Comparison of ENCODE assay signal across 9 mouse cellular contexts in genomic region chr7:118766119-118766833, GRCm38 (mm10). TPM values are rescaled to one million over a fixed set of nuclear protein-coding genes. Genes with fewer than 3 reads are reported as not detected.
DNase-seq lines count a peak whose midpoint lies in the region; ATAC-seq and TF ChIP-seq lines count a peak whose summit lies in the region.
"Had no signal": no experiment of that assay in that cellular context is flagged by ENCODE, and none has a peak within 500 bp of the region (broad histone marks: within the 10 kb centered on the region; RNA-seq: fewer than 3 reads in every experiment).

No protein-coding gene starts in this region.

- TF ChIP-seq EP300 in liver, embryonic 14.5 days (IDR thresholded peaks at IDR 0.05; ENCODE audit: low read depth), result no peak

- TF ChIP-seq CTCF in liver, embryonic 14.5 days (IDR thresholded peaks at IDR 0.05; ENCODE audit: low read depth), result peak; percentile 91

- ATAC-seq in liver, embryonic 14.5 days (ENCODE audit: insufficient read depth), result no peak
- ATAC-seq in neural tube, embryonic 15.5 days (ENCODE audit: low FRiP score), result peak; percentile 68

- 57% methylated on average over 18 of the region's 18 CpGs for WGBS in liver, embryonic 14.5 days (ENCODE audit: insufficient replicate concordance)
- WGBS in neural tube, embryonic 15.5 days, result 39% methylated on average over 18 of the region's 18 CpGs

- no peaks in the 10 kb centered on the region for H3K4me1 ChIP-seq in liver, embryonic 14.5 days (replicated peaks; ENCODE audit: control insufficient read depth in 2 of 2, insufficient read depth in 2 of 2, low read length in 1 of 2)
- H3K4me1 ChIP-seq in neural tube, embryonic 15.5 days, result peaks cover 8% of the 10 kb centered on the region
- H3K4me1 ChIP-seq: limb, embryonic 13.5 days had no signal

- H3K9me3 ChIP-seq in liver, embryonic 14.5 days (ENCODE audit: control insufficient read depth, low read length), result no peaks in the 10 kb centered on the region
- H3K9me3 ChIP-seq in neural tube, embryonic 15.5 days (replicated peaks), result no peaks in the 10 kb centered on the region
- H3K9me3 ChIP-seq: limb, embryonic 13.5 days had no signal

- peak; percentile 74 for DNase-seq in CD4-positive helper T cell, adult 2 months (ENCODE audit: low read depth, low spot score)
- peak; percentile 51 for DNase-seq in Muller cell, postnatal 12 days (ENCODE audit: inconsistent ontology term)
- DNase-seq in cerebellum, postnatal 10 days, result peak; percentile 93 to 94
- DNase-seq in frontal cortex, postnatal 36 days (ENCODE audit: low spot score in 2 of 2), result peak; percentile 56 to 78
- peak; percentile 81 for DNase-seq in kidney, postnatal 10 days
- DNase-seq in liver, embryonic 14.5 days (ENCODE audit: low read depth in 3 of 3, low spot score in 3 of 3), result peak in 2 of 3 experiments; percentile 33 to 37
- peak; percentile 36 for DNase-seq in yolk sac, embryonic 10.5 days (ENCODE audit: low spot score)

- no peaks in the 10 kb centered on the region; the same call in 1 of the 2 replicates for H3K36me3 ChIP-seq in liver, embryonic 14.5 days (replicated peaks; ENCODE audit: control insufficient read depth, insufficient read depth, low read depth)
- H3K36me3 ChIP-seq in neural tube, embryonic 15.5 days, result peaks cover 47% of the 10 kb centered on the region

- H3K4me3 ChIP-seq in liver, embryonic 14.5 days (ENCODE audit: insufficient read depth in 1 of 2, low read depth in 2 of 2, low read length in 2 of 2), result no peak overlapping the region
- H3K4me3 ChIP-seq in neural tube, embryonic 15.5 days (replicated peaks), result no peak overlapping the region
- H3K4me3 ChIP-seq: limb, embryonic 13.5 days had no signal

- H3K27ac ChIP-seq in liver, embryonic 14.5 days, result no peak overlapping the region
- H3K27ac ChIP-seq in neural tube, embryonic 15.5 days (replicated peaks), result 0 out of 2 replicates have a peak overlapping the region, but pooled peaks have one; percentile 43
- H3K27ac ChIP-seq: limb, embryonic 13.5 days had no signal

- no peak overlapping the region for H3K4me2 ChIP-seq in liver, embryonic 14.5 days (ENCODE audit: low read depth)
- peak overlapping the region; percentile 27 for H3K4me2 ChIP-seq in neural tube, embryonic 15.5 days
- H3K4me2 ChIP-seq: limb, embryonic 13.5 days had no signal

- H3K27me3 ChIP-seq in liver, embryonic 14.5 days (ENCODE audit: control insufficient read depth, insufficient read depth, low read length), result no peaks in the 10 kb centered on the region
- H3K27me3 ChIP-seq in neural tube, embryonic 15.5 days (replicated peaks), result no peaks in the 10 kb centered on the region
- H3K27me3 ChIP-seq: limb, embryonic 13.5 days had no signal

- H3K9ac ChIP-seq in liver, embryonic 14.5 days (replicated peaks), result no peak overlapping the region
- H3K9ac ChIP-seq in neural tube, embryonic 15.5 days (replicated peaks), result no peak overlapping the region
- H3K9ac ChIP-seq: limb, embryonic 13.5 days had no signal

RNA-seq across cellular contexts. Expression of gene Vps35l, which starts 26.2 kb away (rescaled TPM):
- polyA plus RNA-seq in liver, embryonic 14.5 days (2012; rRNA removed), result 26.1 and 31.1 TPM in 2 replicates
- polyA plus RNA-seq in liver, embryonic 14.5 days (2014; fragmentation: Nextera tagmentation; extraction: Ambion mirVana), result 32.0 and 33.2 TPM in 2 replicates
- 83.2 and 91.9 TPM in 2 replicates for polyA plus RNA-seq in neural tube, embryonic 15.5 days (2015; fragmentation: Nextera tagmentation; extraction: Ambion mirVana)

RNA-seq across cellular contexts. Expression of gene Ccp110, which starts 53.9 kb away (rescaled TPM):
- 8.6 and 13.8 TPM in 2 replicates for polyA plus RNA-seq in liver, embryonic 14.5 days (2012; rRNA removed)
- 4.2 and 5.2 TPM in 2 replicates for polyA plus RNA-seq in liver, embryonic 14.5 days (2014; fragmentation: Nextera tagmentation; extraction: Ambion mirVana)
- polyA plus RNA-seq in neural tube, embryonic 15.5 days (2015; fragmentation: Nextera tagmentation; extraction: Ambion mirVana), result 24.4 and 29.3 TPM in 2 replicates

Comparison
In these comparisons a context has a peak if more than half of its experiments do, and no peak if none do; other contexts are left out.
1. DNase-seq: peak in every context shown above with its lines; median percentile 94 in cerebellum, postnatal 10 days; 81 in kidney, postnatal 10 days; 74 in CD4-positive helper T cell, adult 2 months; 67 in frontal cortex, postnatal 36 days; 51 in Muller cell, postnatal 12 days; 36 in yolk sac, embryonic 10.5 days; 35 in liver, embryonic 14.5 days.